In the genomic region with DNA sequence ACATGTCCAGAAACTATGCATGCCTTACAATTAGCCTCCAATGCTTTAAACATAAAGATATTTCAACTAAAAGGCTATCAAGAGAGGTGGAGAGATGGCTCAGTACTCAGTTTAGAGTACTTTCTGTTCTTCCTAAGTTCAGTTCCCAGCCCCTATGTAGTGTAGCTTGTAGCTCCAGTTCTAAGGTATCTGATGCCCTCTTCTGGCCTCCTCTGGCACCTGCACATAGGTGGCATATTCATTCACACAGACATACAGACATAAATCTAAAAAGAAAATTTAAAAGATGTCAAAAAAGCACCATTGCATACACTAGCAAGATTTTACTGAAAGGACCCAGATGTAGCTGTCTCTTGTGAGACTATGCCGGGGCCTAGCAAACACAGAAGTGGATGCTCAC, we compare ENCODE assay signal across 27 mouse cellular contexts.
DNase-seq lines count a peak whose midpoint lies in the region; ATAC-seq and TF ChIP-seq lines count a peak whose summit lies in the region.
"Had no signal": no experiment of that assay in that cellular context is flagged by ENCODE, and none has a peak within 500 bp of the region (broad histone marks: within the 10 kb centered on the region; RNA-seq: fewer than 3 reads in every experiment).

No protein-coding gene starts in this region.

- no peaks in the 10 kb centered on the region for H3K27me3 ChIP-seq in heart, embryonic 10.5 days (ENCODE audit: insufficient read depth, poor library complexity, severe bottlenecking)
- no peaks in the 10 kb centered on the region for H3K27me3 ChIP-seq in liver, postnatal 0 days (ENCODE audit: insufficient read depth, low read length)
- no peaks in the 10 kb centered on the region for H3K27me3 ChIP-seq in liver, embryonic 11.5 days (replicated peaks; ENCODE audit: control insufficient read depth, insufficient read depth, low read length)
- no peaks in the 10 kb centered on the region for H3K27me3 ChIP-seq in ES-Bruce4 (ENCODE audit: control insufficient read depth, insufficient read depth, low read length, poor library complexity, severe bottlenecking)
- no peaks in the 10 kb centered on the region for H3K27me3 ChIP-seq in stomach, postnatal 0 days (ENCODE audit: control insufficient read depth, insufficient read depth, low read length)
- H3K27me3 ChIP-seq in forebrain, embryonic 10.5 days (ENCODE audit: poor library complexity, severe bottlenecking), result no peaks in the 10 kb centered on the region
- H3K27me3 ChIP-seq: limb, embryonic 13.5 days; liver, embryonic 13.5 days; lung, embryonic 15.5 days; neural tube, embryonic 15.5 days; stomach, embryonic 15.5 days had no signal

- no peak overlapping the region for H3K27ac ChIP-seq in heart, embryonic 10.5 days
- H3K27ac ChIP-seq in liver, postnatal 0 days (ENCODE audit: low read depth), result no peak overlapping the region
- no peak overlapping the region for H3K27ac ChIP-seq in liver, embryonic 11.5 days (ENCODE audit: low read depth, low read length)
- H3K27ac ChIP-seq in ES-Bruce4 (ENCODE audit: insufficient read depth, low read length), result no peak overlapping the region
- no peak overlapping the region for H3K27ac ChIP-seq in stomach, postnatal 0 days (replicated peaks)
- no peak overlapping the region for H3K27ac ChIP-seq in forebrain, embryonic 10.5 days
- H3K27ac ChIP-seq: embryonic facial prominence, embryonic 10.5 days; limb, embryonic 13.5 days; liver, embryonic 13.5 days; lung, embryonic 15.5 days; midbrain, embryonic 10.5 days; neural tube, embryonic 15.5 days; stomach, embryonic 15.5 days had no signal

- 100% methylated on average over 1 of the region's 1 CpGs for WGBS in heart, embryonic 10.5 days
- 100% methylated on average over 1 of the region's 1 CpGs for WGBS in liver, postnatal 0 days (ENCODE audit: insufficient replicate concordance)
- 100% methylated on average over 1 of the region's 1 CpGs for WGBS in liver, embryonic 11.5 days
- WGBS in stomach, postnatal 0 days, result 100% methylated on average over 1 of the region's 1 CpGs
- WGBS in forebrain, embryonic 10.5 days, result 91% methylated on average over 1 of the region's 1 CpGs

- ATAC-seq in liver, postnatal 0 days, result no peak
- ATAC-seq in liver, embryonic 11.5 days (replicated peaks; ENCODE audit: low FRiP score), result no peak
- ATAC-seq in stomach, postnatal 0 days (ENCODE audit: low FRiP score, low TSS enrichment), result no peak
- ATAC-seq: forebrain, postnatal 0 days; hindbrain, embryonic 16.5 days had no signal

- intact Hi-C loops in heart, postnatal 25 days (cut with DNase I), result loop anchor here (5.0 kb wide), 1 partner anchor 48 kb away; no protein-coding TSS in a partner anchor

- TF ChIP-seq POLR2A in ES-Bruce4 (IDR thresholded peaks at IDR 0.05; ENCODE audit: insufficient read depth, low read length), result no peak

- no peaks in the 10 kb centered on the region for H3K36me3 ChIP-seq in heart, embryonic 10.5 days
- H3K36me3 ChIP-seq in liver, postnatal 0 days (replicated peaks; ENCODE audit: insufficient read depth, low read length), result no peaks in the 10 kb centered on the region
- no peaks in the 10 kb centered on the region for H3K36me3 ChIP-seq in liver, embryonic 11.5 days (ENCODE audit: control insufficient read depth, insufficient read depth, low read length)
- no peaks in the 10 kb centered on the region for H3K36me3 ChIP-seq in ES-Bruce4 (ENCODE audit: control insufficient read depth, insufficient read depth, low read length, poor library complexity, severe bottlenecking)
- no peaks in the 10 kb centered on the region for H3K36me3 ChIP-seq in stomach, postnatal 0 days (ENCODE audit: control insufficient read depth, insufficient read depth, low read length)
- H3K36me3 ChIP-seq in forebrain, embryonic 10.5 days (replicated peaks), result no peaks in the 10 kb centered on the region
- H3K36me3 ChIP-seq: embryonic facial prominence, embryonic 10.5 days; limb, embryonic 13.5 days; liver, embryonic 13.5 days; lung, embryonic 15.5 days; midbrain, embryonic 10.5 days; neural tube, embryonic 15.5 days; stomach, embryonic 15.5 days had no signal

- no peaks in the 10 kb centered on the region for H3K4me1 ChIP-seq in heart, embryonic 10.5 days
- no peaks in the 10 kb centered on the region for H3K4me1 ChIP-seq in liver, postnatal 0 days (ENCODE audit: insufficient read depth)
- no peaks in the 10 kb centered on the region for H3K4me1 ChIP-seq in liver, embryonic 11.5 days (replicated peaks; ENCODE audit: control insufficient read depth, insufficient read depth, low read length)
- H3K4me1 ChIP-seq in ES-Bruce4 (ENCODE audit: control insufficient read depth, insufficient read depth, low read length), result no peaks in the 10 kb centered on the region
- no peaks in the 10 kb centered on the region for H3K4me1 ChIP-seq in stomach, postnatal 0 days (replicated peaks; ENCODE audit: control insufficient read depth, insufficient read depth)
- peaks cover 9% of the 10 kb centered on the region for H3K4me1 ChIP-seq in forebrain, embryonic 10.5 days
- H3K4me1 ChIP-seq: liver, embryonic 13.5 days; midbrain, embryonic 10.5 days; neural tube, embryonic 15.5 days; stomach, embryonic 15.5 days had no signal

- H3K9me3 ChIP-seq in heart, embryonic 10.5 days, result no peaks in the 10 kb centered on the region
- H3K9me3 ChIP-seq in liver, postnatal 0 days (ENCODE audit: low read length), result no peaks in the 10 kb centered on the region
- H3K9me3 ChIP-seq in liver, embryonic 11.5 days (ENCODE audit: control insufficient read depth, low read length), result no peaks in the 10 kb centered on the region
- H3K9me3 ChIP-seq in ES-Bruce4 (replicated peaks; ENCODE audit: control insufficient read depth, insufficient read depth, low read length, poor library complexity, severe bottlenecking), result no peaks in the 10 kb centered on the region
- H3K9me3 ChIP-seq in stomach, postnatal 0 days (ENCODE audit: control insufficient read depth, low read length), result no peaks in the 10 kb centered on the region
- no peaks in the 10 kb centered on the region for H3K9me3 ChIP-seq in forebrain, embryonic 10.5 days
- H3K9me3 ChIP-seq: embryonic facial prominence, embryonic 10.5 days; limb, embryonic 13.5 days; liver, embryonic 13.5 days; lung, embryonic 15.5 days; midbrain, embryonic 10.5 days; neural tube, embryonic 15.5 days; stomach, embryonic 15.5 days had no signal

- no peak overlapping the region for H3K4me3 ChIP-seq in heart, embryonic 10.5 days
- no peak overlapping the region for H3K4me3 ChIP-seq in liver, postnatal 0 days (ENCODE audit: low read depth, low read length)
- H3K4me3 ChIP-seq in liver, embryonic 11.5 days (ENCODE audit: low read depth, low read length), result no peak overlapping the region
- H3K4me3 ChIP-seq in ES-Bruce4 (ENCODE audit: low read depth, low read length), result no peak overlapping the region
- no peak overlapping the region for H3K4me3 ChIP-seq in stomach, postnatal 0 days (ENCODE audit: low read depth, low read length)
- H3K4me3 ChIP-seq in forebrain, embryonic 10.5 days, result no peak overlapping the region
- H3K4me3 ChIP-seq: embryonic facial prominence, embryonic 10.5 days; limb, embryonic 13.5 days; liver, embryonic 13.5 days; lung, embryonic 15.5 days; midbrain, embryonic 10.5 days; neural tube, embryonic 15.5 days; stomach, embryonic 15.5 days had no signal

- H3K9ac ChIP-seq in liver, postnatal 0 days (replicated peaks), result no peak overlapping the region
- no peak overlapping the region for H3K9ac ChIP-seq in liver, embryonic 11.5 days (ENCODE audit: low read depth, low read length)
- no peak overlapping the region for H3K9ac ChIP-seq in ES-Bruce4 (ENCODE audit: low read depth, poor library complexity, severe bottlenecking)
- H3K9ac ChIP-seq in stomach, postnatal 0 days (ENCODE audit: low read length), result no peak overlapping the region
- H3K9ac ChIP-seq: forebrain, postnatal 0 days; limb, embryonic 13.5 days; liver, embryonic 13.5 days; lung, embryonic 15.5 days; neural tube, embryonic 15.5 days; stomach, embryonic 15.5 days had no signal

- DNase-seq in heart, embryonic 10.5 days (ENCODE audit: low spot score), result peak; percentile 35
- no peak for DNase-seq in heart, postnatal 25 days (ENCODE audit: low spot score)
- DNase-seq in liver, postnatal 0 days, result no peak
- no peak for DNase-seq in liver, embryonic 11.5 days (ENCODE audit: low spot score)
- no peak for DNase-seq in stomach, postnatal 0 days (ENCODE audit: low spot score)
- DNase-seq in forebrain, embryonic 10.5 days (ENCODE audit: extremely low spot score, low spot score), result no peak
- DNase-seq: cerebellum, adult 11 months; cerebellum, adult 9-11 months; forebrain, postnatal 0 days; gastrocnemius, postnatal 14 days; heart, adult 18-20 months; kidney, adult 18-20 months; kidney, postnatal 14 days; layer of hippocampus, postnatal 36 days; liver, embryonic 13.5 days; right cerebral cortex, adult 18-20 months; right cerebral cortex, postnatal 4 days; thymus, adult 18-20 months; thymus, postnatal 4 days had no signal

- TF ChIP-seq EP300 in liver, postnatal 0 days (IDR thresholded peaks at IDR 0.05; ENCODE audit: low read depth), result no peak
- no peak for TF ChIP-seq EP300 in ES-Bruce4 (IDR thresholded peaks at IDR 0.05; ENCODE audit: insufficient read depth, low read depth, low read length)
- TF ChIP-seq EP300 in stomach, postnatal 0 days (optimal IDR thresholded peaks at IDR 0.05), result no peak

- TF ChIP-seq CTCF in liver, postnatal 0 days (IDR thresholded peaks at IDR 0.05; ENCODE audit: low read depth), result 0 out of 2 replicates have a peak, but pooled peaks have one; percentile 13
- TF ChIP-seq CTCF in ES-Bruce4 (IDR thresholded peaks at IDR 0.05; ENCODE audit: low read depth, low read length), result peak; percentile 8
- peak; percentile 20; the same call in 1 of the 2 replicates for TF ChIP-seq CTCF in stomach, postnatal 0 days (IDR thresholded peaks at IDR 0.05; ENCODE audit: low read depth)

- H3K4me2 ChIP-seq in liver, postnatal 0 days (ENCODE audit: low read depth, low read length), result no peak overlapping the region
- no peak overlapping the region for H3K4me2 ChIP-seq in liver, embryonic 11.5 days
- no peak overlapping the region for H3K4me2 ChIP-seq in stomach, postnatal 0 days (replicated peaks; ENCODE audit: low read depth)
- H3K4me2 ChIP-seq: limb, embryonic 13.5 days; liver, embryonic 13.5 days; lung, embryonic 15.5 days; neural tube, embryonic 15.5 days; stomach, embryonic 15.5 days had no signal
